Mouse (Mus musculus): ENCODE results near the gene Cdh26. TPM values are rescaled to one million over a fixed set of nuclear protein-coding genes. Genes with fewer than 3 reads are reported as not detected.

Cdh26 gene
- total RNA-seq (2014; fragmentation: Nextera tagmentation) (not detected in 2 replicates), total RNA-seq (2017) (not detected in 2 replicates)

GRCm38 (mm10) chr2:178430231-178430630 is at the start of gene Cdh26:
TSS of gene Cdh26 (plus strand) at chr2:178430531.
- no peak for ATAC-seq (replicated peaks; ENCODE audit: low FRiP score, low TSS enrichment, poor library complexity, severe bottlenecking)

GRCm38 (mm10) chr2:178407053-178407815 is 23.1 kb upstream of the Cdh26 start, which contains the start of gene Sycp2:
TSS of gene Sycp2 (minus strand) at chr2:178407685.
- 0 out of 2 replicates have a peak, but pooled peaks have one; percentile 41 for ATAC-seq (replicated peaks; ENCODE audit: low FRiP score, low TSS enrichment, poor library complexity, severe bottlenecking)

- no peak for ATAC-seq (replicated peaks; ENCODE audit: low FRiP score, low TSS enrichment, poor library complexity, severe bottlenecking)
Measured at GRCm38 (mm10) chr2:178409024-178409423, 21.3 kb upstream of the Cdh26 start.

- ATAC-seq (replicated peaks; ENCODE audit: low FRiP score, low TSS enrichment, poor library complexity, severe bottlenecking), result no peak
Measured at GRCm38 (mm10) chr2:178410286-178410685, 20.0 kb upstream of the Cdh26 start.

- ATAC-seq (replicated peaks; ENCODE audit: low FRiP score, low TSS enrichment, poor library complexity, severe bottlenecking), result no peak
Measured at GRCm38 (mm10) chr2:178412598-178412997, 17.7 kb upstream of the Cdh26 start.

- no peak for ATAC-seq (replicated peaks; ENCODE audit: low FRiP score, low TSS enrichment, poor library complexity, severe bottlenecking)
Measured at GRCm38 (mm10) chr2:178413081-178413480, 17.2 kb upstream of the Cdh26 start.

GRCm38 (mm10) chr2:178413481-178414260 is 16.7 kb upstream of the Cdh26 start:
- ATAC-seq (replicated peaks; ENCODE audit: low FRiP score, low TSS enrichment, poor library complexity, severe bottlenecking), result no peak

- peak; percentile 34 for ATAC-seq (replicated peaks; ENCODE audit: low FRiP score, low TSS enrichment, poor library complexity, severe bottlenecking)
Measured at GRCm38 (mm10) chr2:178414261-178415149, 15.8 kb upstream of the Cdh26 start, which contains the start of the genes Ppp1r3d and Fam217b. TSS of gene Ppp1r3d (minus strand) at chr2:178414472. TSS of gene Fam217b (plus strand) at chr2:178414524.

- no peak for ATAC-seq (replicated peaks; ENCODE audit: low FRiP score, low TSS enrichment, poor library complexity, severe bottlenecking)
Measured at GRCm38 (mm10) chr2:178415150-178415448, 15.2 kb upstream of the Cdh26 start.

- ATAC-seq (replicated peaks; ENCODE audit: low FRiP score, low TSS enrichment, poor library complexity, severe bottlenecking), result peak; percentile 61
Measured at GRCm38 (mm10) chr2:178416427-178416826, 13.9 kb upstream of the Cdh26 start.

GRCm38 (mm10) chr2:178416970-178417369 is 13.4 kb upstream of the Cdh26 start:
- ATAC-seq (replicated peaks; ENCODE audit: low FRiP score, low TSS enrichment, poor library complexity, severe bottlenecking), result peak; percentile 48

GRCm38 (mm10) chr2:178420576-178420975 is 9.8 kb upstream of the Cdh26 start:
- no peak for ATAC-seq (replicated peaks; ENCODE audit: low FRiP score, low TSS enrichment, poor library complexity, severe bottlenecking)

- ATAC-seq (replicated peaks; ENCODE audit: low FRiP score, low TSS enrichment, poor library complexity, severe bottlenecking), result no peak
Measured at GRCm38 (mm10) chr2:178421603-178422002, 8.7 kb upstream of the Cdh26 start.

GRCm38 (mm10) chr2:178422186-178422585 is 8.1 kb upstream of the Cdh26 start:
- ATAC-seq (replicated peaks; ENCODE audit: low FRiP score, low TSS enrichment, poor library complexity, severe bottlenecking), result no peak

GRCm38 (mm10) chr2:178423223-178423622 is 7.1 kb upstream of the Cdh26 start:
- ATAC-seq (replicated peaks; ENCODE audit: low FRiP score, low TSS enrichment, poor library complexity, severe bottlenecking), result no peak

GRCm38 (mm10) chr2:178426229-178426628 is 4.1 kb upstream of the Cdh26 start:
- no peak for ATAC-seq (replicated peaks; ENCODE audit: low FRiP score, low TSS enrichment, poor library complexity, severe bottlenecking)

GRCm38 (mm10) chr2:178427181-178427580 is 3.1 kb upstream of the Cdh26 start:
- no peak for ATAC-seq (replicated peaks; ENCODE audit: low FRiP score, low TSS enrichment, poor library complexity, severe bottlenecking)

- no peak for ATAC-seq (replicated peaks; ENCODE audit: low FRiP score, low TSS enrichment, poor library complexity, severe bottlenecking)
Measured at GRCm38 (mm10) chr2:178428183-178428582, 2.1 kb upstream of the Cdh26 start.

- no peak for ATAC-seq (replicated peaks; ENCODE audit: low FRiP score, low TSS enrichment, poor library complexity, severe bottlenecking)
Measured at GRCm38 (mm10) chr2:178428676-178429075, 1.7 kb upstream of the Cdh26 start.

- ATAC-seq (replicated peaks; ENCODE audit: low FRiP score, low TSS enrichment, poor library complexity, severe bottlenecking), result no peak
Measured at GRCm38 (mm10) chr2:178429426-178429825, 905 bp upstream of the Cdh26 start.

Measured in megakaryocyte-erythroid progenitor cell, adult 5-6 weeks (primary cell).